Mouse (Mus musculus) cerebellum, adult 11 months (tissue): ENCODE measurements at regions not wholly inside any gene's neighbourhood (a gene's known extent, or its start where the extent isn't known, plus 50 kb on each side); places are given as distances from the start of the nearest gene placed in this dataset.

Experiments used
- DNase-seq: peaks from one replicate; pipeline ENCODE4 v3.0.0; 2022

DNA sequence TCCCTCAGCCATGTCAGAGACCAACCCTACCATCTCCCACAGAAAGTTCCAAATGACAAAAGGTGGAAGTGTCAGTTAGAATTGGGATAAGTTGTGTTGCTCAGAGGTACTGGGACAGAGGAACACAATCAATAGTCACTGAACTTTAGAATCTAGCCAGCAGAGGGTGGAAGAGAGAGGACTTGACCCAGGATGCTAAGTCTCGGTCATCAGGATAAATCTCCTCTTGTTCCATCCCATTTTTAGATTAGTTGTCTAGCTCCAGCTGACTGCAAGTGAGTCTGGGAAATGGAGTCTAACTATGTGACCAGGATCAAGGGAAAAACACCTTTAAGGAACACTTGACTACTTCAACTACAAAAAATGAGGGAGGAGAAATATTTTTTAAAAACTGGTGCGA is 91.5 kb downstream of the Fam84b start:
- DNase-seq, result no peak

DNA sequence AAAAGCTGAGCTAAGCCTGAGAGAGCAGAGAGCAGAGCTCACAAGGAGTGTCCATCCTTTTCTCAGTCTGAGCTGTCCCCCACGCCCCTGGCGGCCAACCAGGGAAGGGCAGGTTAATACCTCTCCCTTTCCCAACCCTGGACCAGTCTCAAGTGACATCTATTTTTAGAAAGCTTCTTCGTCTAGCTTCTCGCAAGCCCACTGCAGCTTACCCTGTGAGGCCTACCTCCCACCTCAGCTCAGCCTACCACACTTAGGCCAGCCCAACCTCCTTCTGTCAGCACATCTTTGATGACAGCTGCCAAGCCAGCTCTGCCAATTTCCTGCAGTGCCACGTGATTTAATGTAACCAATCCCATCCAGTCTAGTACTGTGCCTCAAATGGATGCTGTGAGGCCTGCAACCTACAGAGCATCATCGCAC is 93.6 kb downstream of the Fam84b start:
- peak; percentile 1 for DNase-seq

DNA sequence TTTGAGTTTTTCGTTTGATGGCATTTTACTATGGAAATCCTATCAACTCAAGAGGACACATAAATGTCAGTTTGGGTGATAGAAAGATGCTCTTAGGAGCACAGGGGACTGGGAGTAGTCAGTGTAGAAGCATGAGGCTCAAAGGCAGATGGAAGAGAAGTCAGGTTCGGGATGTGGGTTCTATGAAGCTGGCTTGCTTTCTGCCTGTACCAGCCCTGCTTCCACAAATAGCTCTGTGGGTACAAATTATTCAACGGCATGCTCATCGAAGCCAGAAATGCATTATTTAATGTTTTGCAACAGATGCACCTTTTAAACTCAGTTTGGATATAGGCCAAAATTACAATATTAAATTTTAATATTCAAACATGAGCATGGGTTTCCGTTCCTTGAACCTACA is 99.3 kb downstream of the Fam84b start:
- no peak for DNase-seq

DNA sequence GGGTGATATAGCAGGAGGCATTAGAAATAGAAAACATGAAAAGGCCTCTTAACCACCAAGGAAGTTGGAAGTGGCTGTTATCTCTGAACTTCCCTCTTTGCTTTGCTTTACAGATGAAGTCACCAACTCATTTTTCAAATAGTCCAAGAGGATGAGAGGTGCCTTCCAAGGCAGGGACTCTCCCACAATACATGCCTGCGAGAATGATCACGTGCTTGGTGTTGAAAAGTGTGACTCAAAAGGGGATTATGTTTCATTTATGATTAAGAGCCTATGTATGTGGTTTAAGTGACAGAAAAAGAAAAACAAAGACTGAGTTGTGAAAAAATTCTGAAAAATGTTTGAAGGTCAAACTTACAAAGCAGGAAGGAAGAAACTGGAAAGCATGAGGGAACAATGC is 114.0 kb downstream of the Fam84b start:
- DNase-seq, result no peak

DNA sequence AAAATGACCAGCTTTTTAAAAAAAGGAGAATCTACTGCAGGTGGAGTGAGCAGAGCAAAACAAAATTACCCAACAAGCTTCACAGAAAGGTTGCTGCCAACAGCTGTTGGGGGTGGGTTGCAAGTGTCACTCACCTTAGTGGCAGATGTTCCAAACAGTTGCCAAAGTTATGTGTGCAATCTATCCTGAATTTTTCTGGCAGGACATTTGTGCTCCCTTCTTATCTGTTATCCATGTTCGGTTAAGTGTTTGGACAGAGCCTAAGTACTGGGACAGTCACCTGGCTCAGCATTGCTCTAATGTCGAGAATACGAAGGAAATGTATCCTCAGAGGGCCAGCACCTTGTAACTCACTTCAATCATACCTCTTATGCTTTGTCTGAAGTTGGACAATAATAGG is 115.3 kb downstream of the Fam84b start:
- no peak for DNase-seq

DNA sequence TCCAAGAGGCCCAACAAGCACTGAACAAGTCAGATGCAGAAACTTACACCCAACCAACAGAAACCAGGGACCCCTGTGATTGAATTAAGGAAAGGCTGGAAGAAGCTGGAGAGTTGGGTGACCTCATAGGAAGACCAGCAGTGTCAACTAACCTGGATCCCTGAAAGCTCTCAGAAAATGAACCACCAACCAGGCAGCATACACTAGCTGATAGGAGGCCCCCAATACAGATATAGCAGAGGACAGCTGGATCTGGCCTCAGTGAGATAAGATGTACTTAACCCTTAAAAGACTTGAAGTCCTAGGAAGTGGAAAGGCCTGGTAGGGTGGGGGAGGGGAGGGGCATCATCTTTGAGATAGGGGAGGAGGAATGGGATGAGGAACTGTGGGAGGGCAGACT is 121.2 kb downstream of the Fam84b start:
- DNase-seq, result no peak

DNA sequence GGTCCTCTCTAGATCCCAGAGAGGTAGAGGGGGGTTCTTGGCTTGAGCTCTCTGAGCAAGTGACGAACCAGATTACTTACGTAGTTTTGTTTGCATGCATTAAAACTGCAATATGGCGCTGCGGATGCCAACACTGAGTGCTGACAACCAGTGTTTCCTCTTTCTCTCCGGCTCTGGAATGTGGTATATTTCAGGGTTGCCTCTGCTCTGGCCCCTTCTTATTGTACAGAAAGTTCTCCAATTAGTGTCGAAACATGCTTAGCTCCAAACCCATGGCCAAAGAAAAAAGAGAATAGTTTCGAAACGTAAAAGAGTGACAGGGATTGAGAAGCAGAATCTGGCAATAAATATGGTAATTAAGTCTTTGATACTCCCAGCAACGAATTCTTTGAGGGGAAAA is 124.8 kb downstream of the Fam84b start:
- no peak for DNase-seq

DNA sequence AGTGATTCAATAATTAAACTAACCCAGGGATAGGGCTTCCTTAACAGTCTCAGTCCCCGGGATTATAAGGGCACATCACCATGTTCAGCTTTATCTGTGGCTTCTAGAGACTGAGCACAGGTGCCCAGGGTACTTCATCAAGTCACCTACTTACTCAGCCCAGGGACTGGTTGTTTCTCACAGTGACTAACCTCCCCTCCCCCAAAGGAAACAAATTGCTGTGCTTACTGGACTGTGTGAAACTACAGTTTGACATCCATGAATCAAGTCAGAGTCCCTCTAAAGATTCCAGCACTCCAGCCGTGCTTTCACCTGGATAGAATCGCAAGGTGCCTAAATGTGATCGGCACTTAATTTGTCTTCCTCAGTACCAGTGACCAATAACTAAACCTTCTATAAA is 125.2 kb downstream of the Fam84b start:
- no peak for DNase-seq

DNA sequence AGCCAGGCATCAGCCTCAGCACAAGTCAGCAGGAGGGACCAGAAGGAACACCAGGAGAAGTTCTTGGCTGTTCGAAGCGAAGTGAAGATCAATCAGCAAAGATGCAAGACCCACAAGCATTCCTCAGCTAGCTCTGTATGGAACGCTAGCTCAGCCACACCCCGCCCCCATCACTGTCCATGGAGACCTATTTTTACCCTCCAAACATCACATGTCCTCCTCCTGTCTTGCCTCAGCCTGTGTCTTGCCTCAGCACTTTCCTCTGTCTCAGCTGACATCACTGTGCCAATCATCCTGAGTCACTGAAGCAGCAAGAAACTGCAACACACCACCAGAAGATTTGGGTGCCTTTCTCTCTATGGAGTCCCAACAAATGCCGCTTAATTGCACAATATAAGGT is 134.2 kb downstream of the Fam84b start:
- DNase-seq, result no peak

DNA sequence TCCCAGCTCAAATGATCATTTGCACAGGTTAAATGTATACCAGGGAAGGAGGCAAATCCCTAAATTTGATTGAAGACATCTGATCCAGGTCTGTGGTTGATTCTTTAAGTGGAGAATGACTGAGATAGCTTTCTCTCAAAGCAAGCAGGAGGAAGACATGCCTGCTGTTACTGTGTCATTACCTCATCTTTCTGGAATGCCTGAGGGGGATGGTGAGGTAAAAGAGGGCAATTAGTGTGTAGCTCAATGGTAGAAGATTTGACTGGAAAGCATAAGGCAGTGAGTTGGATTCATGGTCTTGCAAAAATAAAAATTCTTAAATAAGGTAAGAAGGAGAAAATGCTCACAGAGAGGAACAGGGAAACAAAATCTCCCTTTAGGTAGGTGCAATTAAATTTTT is 144.9 kb downstream of the Fam84b start:
- DNase-seq, result no peak

DNA sequence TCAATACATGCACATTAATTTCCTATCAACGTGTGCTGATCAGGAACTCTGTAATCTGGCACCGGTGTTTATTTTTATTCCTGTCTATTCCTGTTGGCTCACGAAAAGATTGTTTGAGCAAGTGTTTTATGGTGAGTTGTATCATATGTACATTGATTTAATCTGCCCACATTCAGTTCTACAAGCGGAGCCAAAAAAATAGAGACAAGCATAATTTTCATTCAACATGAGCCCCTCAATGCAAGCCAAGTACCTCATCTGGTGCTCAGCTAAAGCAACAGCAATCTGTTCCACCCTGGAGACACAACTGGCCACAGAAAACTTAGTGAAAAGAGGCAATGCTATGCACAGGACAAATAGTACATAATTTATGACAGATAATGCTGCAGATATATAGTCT is 147.6 kb downstream of the Fam84b start:
- no peak for DNase-seq

DNA sequence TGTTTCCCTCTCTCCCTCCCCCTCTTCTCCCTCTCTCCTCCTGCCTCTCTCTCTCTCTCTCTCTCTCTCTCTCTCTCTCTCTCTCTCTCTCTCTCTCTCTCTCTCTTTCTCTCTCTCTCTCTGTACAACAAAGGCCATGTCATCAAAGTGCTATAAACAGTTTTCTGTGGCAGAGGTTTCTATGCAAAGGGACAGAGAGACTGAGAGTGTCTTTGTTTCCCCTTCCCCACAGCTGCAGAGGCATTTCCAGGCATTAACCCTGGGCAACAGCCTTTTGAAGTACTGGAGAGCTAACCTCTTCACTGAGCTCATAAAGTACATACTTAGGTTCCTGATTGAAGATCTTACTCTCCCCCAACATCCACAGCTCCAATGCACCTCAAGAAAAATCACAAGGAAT is 152.3 kb downstream of the Fam84b start:
- no peak for DNase-seq

DNA sequence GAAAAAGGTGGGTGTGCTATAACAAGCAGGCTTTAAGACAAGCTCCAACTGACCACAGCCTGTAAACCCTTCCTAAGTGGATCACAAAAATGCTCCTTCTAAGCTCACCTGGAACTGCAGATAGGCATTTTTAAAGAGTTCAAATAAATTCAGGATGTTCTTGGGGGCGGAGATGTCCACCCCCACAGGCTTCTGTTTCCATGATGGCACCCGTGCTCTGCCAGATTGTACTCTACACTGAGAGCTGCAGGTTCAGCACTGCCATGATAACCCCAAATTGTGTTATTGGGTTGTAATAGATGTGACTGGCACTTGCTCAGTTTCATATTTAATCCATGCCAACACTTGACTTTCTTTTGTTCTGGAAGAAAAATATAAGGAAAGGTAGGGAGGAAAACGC is 158.8 kb downstream of the Fam84b start:
- DNase-seq, result no peak

DNA sequence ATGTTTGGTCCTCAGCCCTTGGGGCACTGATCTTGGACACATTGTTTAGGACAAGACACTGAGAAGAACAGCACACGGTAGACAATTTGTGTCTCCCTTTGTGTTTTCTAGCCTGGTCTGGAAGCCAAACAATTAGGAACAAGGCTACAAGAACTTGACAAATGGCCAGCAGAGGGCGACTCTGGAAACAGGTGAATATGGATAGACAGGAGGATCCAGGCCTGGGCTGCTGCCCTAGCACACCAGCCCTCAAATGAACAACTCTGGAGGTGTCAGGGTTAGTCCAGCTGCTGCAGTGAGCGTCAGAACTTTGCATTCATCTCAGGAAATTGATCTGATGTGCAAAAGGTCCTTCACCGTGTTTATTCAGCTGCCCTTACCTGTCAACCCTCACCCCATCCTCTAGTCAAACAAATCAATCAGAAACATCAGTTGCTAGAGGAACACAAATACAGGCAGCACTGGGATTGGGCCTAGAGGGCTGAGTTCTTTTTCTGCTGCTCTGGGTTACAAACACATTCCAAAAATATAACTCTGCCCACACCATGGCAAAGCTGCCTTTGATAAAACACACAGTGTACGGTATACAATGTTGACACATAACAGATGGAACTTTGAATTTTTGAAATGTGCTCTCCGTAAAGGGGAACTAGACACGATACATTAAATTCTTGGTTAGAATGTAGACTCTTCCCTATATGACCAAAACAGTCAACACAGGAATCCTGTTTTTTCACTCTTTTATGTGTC is 159.7 kb downstream of the Fam84b start:
- DNase-seq, result no peak

DNA sequence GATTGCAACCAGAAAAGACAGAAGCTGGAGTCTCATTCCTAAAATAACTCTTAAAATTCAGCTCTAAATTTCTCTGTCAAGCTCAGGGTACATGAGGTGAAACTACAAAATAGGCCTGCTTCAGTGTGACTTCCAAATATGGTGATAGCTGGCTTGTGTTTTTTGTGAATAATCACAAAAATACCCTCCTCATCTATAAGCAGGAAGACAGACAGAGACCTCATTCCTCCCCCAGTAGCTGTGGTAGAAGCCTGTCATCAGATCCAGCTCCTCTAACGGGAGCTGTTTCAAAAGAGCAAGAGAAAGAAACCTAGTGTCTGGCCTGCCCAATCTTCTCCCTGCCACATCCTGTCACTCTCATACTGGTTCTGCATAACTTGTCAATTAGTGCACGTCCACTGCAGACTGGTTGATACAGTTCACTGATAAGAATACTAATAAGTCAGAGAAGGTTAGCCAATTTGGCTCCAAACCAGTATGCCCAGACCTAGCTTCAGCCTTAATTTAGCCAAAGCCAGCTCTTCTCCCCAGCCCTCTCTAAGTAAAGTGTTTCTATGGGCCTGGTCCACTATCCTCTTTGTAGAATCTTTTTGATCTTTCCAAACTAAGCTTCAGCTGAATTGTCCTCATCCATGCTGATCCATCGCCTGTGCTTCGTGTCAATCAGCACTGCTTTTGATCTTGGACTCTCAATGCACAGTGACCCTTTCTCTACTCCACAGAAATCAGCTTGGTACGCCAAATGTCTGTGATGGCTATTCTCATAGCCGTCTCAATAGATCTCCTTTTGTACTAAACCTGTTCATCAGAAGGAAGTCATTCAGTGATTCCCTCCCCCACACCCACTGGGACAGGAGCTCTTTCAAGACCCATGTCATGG is 160.6 kb downstream of the Fam84b start:
- no peak for DNase-seq

DNA sequence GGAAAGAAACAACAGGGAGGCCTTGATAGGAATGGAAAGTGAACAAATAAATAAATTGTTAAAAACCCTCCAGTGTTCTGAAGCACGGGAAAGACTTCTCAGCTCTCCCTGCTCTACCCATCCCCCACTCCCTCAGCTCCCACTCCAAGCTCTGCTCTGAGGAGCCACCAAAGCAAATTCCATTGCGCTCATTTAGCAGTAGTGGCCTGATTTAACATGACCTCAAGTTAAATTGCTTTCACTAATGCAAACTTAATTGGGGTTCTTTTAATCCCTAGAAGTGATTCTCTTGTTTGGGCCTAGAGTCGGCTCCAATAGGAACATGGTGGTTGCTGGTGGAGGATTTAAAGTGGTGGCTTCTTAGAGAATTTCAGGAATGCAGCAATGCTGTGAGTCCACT is 161.4 kb downstream of the Fam84b start:
- no peak for DNase-seq

DNA sequence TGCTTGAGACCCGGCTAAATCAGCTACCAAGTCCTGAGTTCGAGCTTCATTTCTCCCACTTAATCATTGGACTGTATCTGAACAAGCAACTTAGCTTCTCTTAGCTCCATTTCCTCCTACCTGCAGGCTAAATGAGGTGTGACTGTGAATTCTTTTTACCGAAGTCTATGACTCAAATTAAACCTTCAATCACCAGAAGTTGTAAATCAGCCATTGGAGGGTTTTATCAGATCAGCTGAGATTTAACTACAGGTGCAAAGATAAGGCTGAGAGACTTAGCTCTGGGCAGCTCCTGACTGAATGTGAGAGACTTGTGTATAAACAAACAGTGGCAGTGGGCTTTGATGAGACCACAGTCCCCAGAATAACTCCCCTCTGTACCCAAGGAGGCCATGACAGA is 176.2 kb downstream of the Fam84b start:
- no peak for DNase-seq

DNA sequence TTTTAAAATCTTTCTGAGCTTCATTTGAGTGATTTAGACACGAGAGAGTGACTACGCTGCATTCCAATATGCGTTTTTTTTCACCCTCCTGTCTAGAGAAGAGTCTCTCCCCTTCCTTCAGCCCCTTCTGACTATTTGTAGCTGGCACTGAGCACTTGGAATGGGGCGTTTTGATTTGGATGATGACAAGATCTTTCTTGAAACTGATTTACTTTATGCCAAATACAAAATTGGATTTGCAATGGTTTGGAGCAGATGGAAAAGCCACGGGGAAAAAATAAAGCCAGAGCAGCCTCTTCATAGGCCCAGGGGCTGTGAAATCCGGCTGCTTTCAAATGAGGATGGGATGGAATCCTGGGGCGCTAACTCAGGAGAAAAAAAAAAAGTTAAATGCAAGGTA is 196.0 kb downstream of the Fam84b start:
- no peak for DNase-seq

DNA sequence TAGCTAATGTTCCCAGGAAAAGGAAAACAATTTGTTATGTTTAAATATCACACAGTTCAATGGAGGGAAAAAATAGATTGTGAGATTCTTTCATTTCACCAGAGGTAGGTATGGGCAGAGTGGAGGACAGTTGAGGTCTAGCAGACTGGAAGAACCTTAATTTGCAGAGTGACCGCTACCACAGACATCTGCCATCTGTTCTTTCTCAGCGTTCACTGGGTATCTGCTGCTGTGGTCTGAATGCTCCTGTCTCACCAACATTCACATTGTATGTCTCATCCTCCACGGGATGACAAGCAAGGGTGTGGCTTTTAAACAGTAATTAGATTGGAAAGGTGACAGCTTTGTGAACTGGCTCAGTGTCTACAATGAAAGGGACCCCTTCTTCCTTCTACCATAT is 198.5 kb downstream of the Fam84b start:
- no peak for DNase-seq

DNA sequence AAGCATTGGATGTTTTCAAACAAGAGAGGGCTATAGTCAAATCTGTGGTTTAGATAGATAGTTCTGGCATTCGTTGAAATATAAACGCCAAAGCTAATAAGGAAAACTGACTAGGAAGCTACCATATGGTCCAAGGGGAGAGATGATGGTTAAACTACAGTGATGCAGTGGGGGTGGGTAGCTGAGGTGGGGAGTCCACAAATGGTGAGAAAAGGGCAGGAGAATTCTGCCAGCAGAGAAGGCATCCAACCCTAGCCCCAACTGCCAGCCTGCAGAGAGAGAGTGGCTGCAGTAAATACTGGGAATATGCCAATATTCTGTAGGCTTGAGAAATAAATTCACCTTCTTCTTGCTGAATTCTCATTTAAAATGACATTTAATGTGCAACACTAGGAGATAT is 204.3 kb downstream of the Fam84b start:
- DNase-seq, result no peak

DNA sequence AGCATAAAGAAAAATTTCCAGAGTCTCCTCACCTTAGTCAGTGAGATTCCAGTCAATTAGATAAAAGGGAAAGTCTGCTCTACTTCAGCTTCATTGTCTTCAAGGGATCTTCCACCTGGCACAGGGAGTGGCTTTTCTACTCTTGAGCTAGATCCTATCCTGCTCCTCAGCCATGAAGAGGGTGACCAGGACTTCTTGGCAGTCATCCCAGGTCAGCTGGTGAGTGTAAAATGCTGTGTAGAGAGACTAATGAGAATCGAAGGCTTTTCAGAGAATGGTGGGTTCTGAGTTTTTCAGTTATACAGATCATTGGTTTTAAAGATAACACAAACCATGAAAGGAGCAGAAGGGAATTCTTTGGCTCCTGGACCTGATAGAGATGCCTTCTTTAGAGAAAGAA is 211.8 kb downstream of the Fam84b start:
- DNase-seq, result no peak

DNA sequence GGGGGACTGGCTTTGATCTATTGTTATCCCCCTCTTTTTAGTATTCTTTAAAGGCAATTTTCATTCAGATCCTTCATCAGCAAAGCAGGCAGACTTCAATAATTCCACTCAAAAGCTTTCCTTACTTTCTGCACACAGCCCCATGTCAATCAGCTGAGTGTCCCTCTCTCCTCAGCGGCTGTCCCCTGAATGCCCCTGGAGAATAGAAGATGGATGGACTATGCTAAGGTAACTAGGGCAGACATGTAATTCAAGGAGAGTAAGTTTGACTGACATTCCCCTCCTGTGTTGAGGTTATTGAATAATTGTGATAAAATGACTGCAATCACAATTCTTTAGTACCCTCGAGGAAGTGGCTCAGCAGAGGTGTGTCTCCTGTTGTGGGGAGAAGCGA is 220.1 kb downstream of the Fam84b start:
- no peak for DNase-seq

DNA sequence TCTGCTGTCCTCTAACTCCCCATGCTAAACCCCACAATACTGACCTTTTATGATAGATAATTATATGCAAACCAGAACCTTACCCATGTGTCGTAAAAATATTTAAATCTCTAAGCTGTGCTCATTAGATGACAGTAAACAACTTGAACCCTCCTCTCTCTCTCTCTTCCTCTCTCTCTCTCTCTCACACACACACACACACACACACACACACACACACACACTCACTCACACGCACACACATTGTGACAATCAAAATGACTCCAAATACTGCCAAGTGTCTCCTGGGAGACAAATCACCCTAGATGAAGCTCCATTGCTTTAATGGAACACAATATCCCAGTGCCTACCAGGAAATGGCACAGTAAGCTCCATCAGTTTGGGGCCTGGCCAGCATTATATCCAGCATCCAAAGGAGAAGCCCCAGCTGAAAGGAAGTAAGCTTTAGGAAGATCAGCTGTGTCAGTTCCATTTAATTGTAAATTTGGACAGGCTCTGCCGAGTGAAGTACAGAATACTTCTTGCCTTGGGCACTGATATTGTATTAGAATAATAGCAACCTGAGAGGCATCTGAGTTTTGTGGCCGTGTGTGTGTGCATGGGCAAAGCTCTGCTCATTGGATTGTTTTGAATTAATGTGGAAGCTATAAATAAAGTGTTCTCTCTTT is 220.7 kb downstream of the Fam84b start:
- no peak for DNase-seq
